Mouse (Mus musculus) thymus, postnatal 4 days (tissue): ENCODE measurements around the gene Ndufb4.

Experiments used
- DNase-seq: peaks from one replicate; pipeline ENCODE4 v3.0.0; 2021

Ndufb4 gene

DNA sequence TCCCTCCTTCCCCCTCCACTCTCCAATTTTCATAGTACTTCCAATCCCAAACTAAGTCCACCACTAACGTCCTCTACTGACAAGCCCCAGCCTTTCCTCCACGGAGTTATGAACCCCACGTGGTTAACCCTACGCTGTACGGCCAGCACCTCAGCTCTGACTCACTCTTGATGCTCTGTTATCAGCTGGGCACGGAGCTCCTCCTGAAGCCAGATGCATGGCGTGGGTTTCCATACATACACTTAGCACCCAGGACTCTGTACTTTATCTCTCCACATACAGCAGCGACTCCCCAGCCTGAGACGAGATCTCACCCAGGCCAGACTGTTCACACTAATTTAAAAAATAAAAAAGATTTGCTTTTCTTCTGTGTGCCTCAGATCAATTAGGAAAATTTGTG is 19.7 kb downstream of the Ndufb4 start:
- no peak for DNase-seq

- DNase-seq, result no peak
Observed at GRCm38 (mm10) chr16:37629011-37629410, 25.2 kb downstream of the Ndufb4 start.

GRCm38 (mm10) chr16:37628336-37628735 is 25.9 kb downstream of the Ndufb4 start:
- DNase-seq, result no peak

GRCm38 (mm10) chr16:37626388-37626949 is 27.8 kb downstream of the Ndufb4 start:
- no peak for DNase-seq

DNA sequence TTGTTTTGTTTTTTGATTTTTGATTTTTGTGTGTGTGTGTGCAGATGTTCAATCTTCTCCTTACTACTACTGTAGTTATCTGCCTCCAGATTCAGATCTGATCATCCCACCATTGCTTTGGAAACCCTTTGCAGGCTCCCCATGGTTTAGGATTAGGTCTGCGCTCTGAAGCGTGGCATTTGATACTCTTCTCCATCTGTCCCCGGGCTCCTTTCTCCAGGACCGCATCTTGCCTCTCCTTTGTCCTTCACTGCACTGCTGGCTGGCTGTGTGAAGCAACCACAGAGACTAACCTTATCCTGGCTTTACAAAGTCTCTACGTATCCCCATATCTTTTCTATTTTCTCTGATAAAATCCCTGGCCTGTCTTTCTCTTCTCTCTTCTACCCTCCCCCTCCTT is 31.3 kb downstream of the Ndufb4 start:
- DNase-seq, result no peak

DNA sequence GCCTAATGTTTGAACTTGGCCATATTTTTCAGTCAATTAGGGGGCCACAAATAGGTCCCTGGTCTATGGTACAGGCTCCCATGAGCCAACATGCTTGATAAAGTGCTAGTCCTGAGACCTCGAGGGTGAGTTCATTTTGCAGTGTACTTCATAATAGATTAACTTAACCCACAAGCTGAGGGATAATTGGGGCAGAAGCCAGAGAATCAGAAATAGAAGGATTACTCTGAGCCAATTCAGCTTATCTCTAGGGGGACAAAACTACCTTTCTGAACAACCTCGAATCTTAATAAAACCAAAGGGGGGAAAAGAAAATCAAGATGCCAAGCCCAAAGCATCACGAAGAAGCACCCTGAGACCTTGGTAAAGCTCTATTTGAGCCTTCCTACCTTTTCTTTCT is 31.9 kb downstream of the Ndufb4 start:
- no peak for DNase-seq

- no peak for DNase-seq
Observed at GRCm38 (mm10) chr16:37617695-37618094, 36.6 kb downstream of the Ndufb4 start.

DNA sequence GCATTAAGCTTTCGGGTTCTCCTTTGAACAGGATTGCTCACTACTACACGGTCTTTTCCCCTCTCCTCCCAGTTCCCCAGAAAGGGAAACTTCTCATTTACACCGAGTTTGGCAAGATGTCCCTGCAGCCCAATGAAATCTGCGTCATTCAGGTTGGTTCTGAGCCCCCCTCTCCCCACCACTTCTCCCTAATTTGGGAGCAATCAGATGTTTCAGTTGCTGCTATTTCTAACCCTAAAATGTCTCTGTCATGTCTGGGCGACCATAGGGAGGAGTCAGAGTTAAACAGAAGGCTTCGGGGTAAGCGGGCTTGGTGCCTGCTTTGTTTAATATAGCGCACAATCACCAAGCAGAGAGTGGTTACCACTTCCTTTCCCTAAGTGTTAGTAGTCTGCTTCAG is 38.1 kb downstream of the Ndufb4 start:
- no peak for DNase-seq

DNA sequence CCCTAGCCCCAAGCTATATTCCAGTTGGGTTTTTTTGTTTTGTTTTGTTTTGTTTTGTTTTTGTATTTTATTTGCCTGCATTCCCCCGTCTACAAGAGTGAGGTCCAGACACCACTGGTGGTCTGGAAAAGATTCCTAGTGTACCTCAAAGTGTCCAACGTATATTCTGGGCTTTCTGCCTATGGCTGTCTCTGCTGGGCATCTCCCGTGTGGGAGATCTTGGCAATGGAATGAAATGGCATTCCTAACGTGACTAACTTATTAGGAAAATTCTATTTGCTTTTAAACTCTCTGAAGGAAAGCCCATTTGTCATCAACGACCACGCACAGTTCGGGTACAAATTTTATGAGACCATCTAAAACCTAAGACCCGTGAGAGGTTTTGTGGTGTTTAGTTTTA is 38.8 kb downstream of the Ndufb4 start:
- no peak for DNase-seq

- no peak for DNase-seq
Observed at GRCm38 (mm10) chr16:37614540-37614939, 39.7 kb downstream of the Ndufb4 start.

DNA sequence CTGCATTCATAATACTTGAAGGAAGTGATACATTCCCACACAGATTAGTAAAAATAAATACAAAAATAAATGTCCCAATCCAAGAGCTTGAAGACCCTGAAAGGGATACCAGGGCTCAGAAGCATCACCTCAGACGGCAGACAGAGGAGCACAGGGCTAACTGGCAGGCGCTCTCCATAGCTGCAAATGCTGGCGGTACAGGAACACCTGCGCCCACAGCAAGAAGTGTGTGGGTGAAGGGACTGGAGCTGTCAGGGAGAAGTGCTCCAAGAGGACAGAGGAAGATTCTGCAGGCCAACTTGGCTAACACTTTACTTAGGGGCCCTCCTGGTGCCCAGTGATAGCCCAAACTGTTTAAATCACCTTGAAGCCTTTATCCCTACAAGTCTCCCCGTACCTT is 42.2 kb downstream of the Ndufb4 start:
- DNase-seq, result no peak

GRCm38 (mm10) chr16:37611072-37611471 is 43.2 kb downstream of the Ndufb4 start:
- DNase-seq, result no peak

DNA sequence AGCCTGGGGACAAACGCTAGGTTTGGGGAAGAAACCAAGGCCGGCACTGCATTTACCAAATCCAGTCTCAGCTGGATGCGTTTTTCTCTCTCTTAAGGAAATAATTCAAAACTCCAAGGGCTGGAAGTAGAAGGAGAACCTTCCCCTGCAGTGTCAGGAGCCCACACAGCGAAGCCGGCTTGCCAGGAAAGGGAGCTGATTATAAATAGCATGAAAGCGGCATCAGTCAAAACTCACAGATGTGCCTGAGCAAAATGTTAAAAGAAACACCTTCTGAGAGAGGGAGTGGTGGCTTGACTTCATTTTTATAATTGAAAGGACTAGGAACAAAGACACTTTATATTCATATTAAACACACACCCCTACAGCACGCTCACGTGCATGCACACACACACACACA is 43.9 kb downstream of the Ndufb4 start:
- DNase-seq, result no peak

DNA sequence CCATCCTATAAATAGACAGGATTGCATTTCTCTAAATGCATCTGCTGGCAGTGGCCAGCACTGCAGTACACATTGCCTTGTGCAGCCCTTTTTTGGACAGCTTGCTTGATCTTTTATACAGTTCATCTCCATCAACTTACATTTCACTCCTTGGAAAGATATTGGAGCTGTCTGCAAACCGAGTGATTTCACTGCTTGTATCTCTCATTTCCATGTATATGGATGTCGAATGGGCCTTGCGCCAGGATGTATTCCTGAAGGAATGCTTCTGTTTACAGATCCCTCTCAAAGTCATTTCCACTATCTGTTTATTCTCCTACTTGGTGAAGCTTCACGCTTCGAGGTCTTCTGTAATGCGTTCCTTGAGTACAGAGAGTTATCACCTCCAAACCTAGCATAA is 50.0 kb downstream of the Ndufb4 start:
- no peak for DNase-seq

DNA sequence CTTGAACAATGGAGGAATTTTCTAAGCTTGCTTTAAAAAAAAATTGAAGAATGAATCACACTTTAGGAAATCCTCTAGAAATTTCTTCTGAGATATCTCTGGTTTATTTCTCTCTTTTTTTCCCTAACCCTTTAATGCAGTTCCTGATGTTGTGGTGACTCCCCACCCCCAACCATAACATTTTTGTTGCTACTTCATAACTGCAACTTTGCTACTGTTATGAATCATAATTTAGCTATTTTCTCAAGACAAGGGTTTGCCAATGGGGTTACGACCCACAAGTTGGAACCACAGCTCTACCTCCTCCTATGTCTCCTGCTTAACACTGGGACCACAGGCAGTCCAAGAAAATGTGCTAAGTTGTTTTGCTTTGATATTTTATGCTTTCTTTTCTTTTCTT is 50.8 kb downstream of the Ndufb4 start:
- DNase-seq, result no peak

- DNase-seq, result no peak
Observed at GRCm38 (mm10) chr16:37599326-37599725, 54.9 kb downstream of the Ndufb4 start.

DNA sequence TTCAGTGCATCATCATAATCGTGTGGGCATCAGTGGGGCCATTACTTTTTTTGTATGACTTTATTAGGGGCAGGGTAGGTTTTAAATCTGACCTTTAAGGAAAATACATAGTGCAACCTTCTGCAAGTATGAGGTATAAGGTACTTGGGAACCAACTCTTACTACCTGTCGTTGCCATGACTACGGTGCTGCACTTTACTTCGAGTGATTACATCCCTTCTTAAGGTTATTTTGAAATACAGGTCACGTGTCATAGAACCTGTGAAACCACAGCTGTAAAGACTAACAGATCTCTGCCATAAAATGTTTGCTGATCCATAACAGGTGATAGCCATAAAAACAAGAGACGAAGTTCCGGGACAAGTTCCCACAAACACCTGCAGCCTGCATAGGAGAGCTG is 55.8 kb downstream of the Ndufb4 start:
- no peak for DNase-seq

- no peak for DNase-seq
Observed at GRCm38 (mm10) chr16:37597412-37597811, 56.8 kb downstream of the Ndufb4 start.
